Mouse (Mus musculus): ENCODE data around the gene Barhl2. TPM values are rescaled to one million over a fixed set of nuclear protein-coding genes. Genes with fewer than 3 reads are reported as not detected.

Gene Barhl2
- polyA plus RNA-seq, 1 experiment from 2014 or later: 1.4 TPM

DNA sequence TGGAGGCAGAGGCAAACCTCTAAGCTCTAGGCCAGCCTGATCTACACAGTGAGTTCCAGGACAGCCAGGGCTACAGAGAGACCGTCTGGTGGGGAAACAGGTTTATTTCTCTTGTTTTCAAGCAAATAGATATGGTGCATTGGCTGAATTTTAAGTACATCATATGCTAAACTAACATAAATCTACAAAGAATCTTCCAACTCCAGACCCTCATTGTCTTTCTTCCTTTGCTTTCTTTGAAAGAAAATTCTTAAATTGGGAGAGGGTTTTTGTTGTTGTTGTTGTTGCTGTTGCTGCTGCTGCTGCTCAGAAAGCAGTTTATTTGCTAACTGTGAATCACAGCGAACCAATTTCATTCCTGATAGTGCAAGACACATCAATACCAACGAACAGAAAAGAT lies 3.5 kb upstream of the Barhl2 start:
- Histone ChIP-seq H3K9me3 (replicated peaks) (no peaks in the 10 kb centered on the region), H3K4me1 (peaks cover 36% of the 10 kb centered on the region), H3K4me3 (no peak overlapping the region), H3K27me3 (peaks cover 93% of the 10 kb centered on the region), H3K27ac (no peak overlapping the region), H3K9ac (no peak overlapping the region), H3K36me3 (no peaks in the 10 kb centered on the region), H3K4me2 (replicated peaks) (no peak overlapping the region)
- ATAC-seq (ENCODE audit: low FRiP score): no peak
- 7% methylated on average over 3 of the region's 3 CpGs for WGBS

- H3K27me3 ChIP-seq: peaks cover 91% of the 10 kb centered on the region
- peaks cover 30% of the 10 kb centered on the region for H3K4me1 ChIP-seq
- no peaks in the 10 kb centered on the region for H3K36me3 ChIP-seq
- H3K4me2 ChIP-seq (replicated peaks): no peak overlapping the region
- H3K9me3 ChIP-seq (replicated peaks): no peaks in the 10 kb centered on the region
- under 1% methylated on average over 17 of the region's 17 CpGs for WGBS
- no peak for ATAC-seq (ENCODE audit: low FRiP score)
- no peak overlapping the region for H3K4me3 ChIP-seq
- no peak overlapping the region for H3K9ac ChIP-seq
- H3K27ac ChIP-seq: no peak overlapping the region
These were observed 2.6 kb upstream of the Barhl2 start for GRCm38 (mm10) chr5:106460535-106460934.

DNA sequence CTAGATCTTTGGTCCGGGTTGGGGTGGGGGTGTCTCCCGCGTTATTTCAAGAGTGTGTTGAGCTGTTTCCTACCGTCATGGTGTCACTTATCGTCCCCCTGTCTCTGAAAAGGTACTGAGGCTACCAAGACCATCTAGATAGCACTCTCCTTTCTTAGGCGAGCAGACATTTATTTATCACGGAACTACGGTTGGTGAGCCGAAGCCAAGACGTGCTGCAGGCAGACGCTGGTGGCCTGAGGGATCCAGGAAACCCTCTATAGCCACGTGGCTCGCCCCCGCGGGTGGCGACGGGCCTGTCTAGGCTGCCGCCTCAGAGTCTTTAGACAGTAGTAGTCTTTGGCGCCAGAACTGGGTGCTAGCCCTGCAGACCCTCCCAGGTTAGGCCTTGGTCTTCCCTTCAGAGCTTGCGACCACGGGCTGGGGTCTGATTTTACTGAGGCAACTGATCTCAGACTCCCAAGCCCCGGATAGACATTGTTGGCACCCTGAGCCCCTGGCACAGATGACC lies 2.1 kb upstream of the Barhl2 start:
- no peak overlapping the region for H3K27ac ChIP-seq
- no peaks in the 10 kb centered on the region for H3K36me3 ChIP-seq
- H3K27me3 ChIP-seq: peaks cover 91% of the 10 kb centered on the region
- no peak overlapping the region for H3K4me2 ChIP-seq (replicated peaks)
- no peaks in the 10 kb centered on the region for H3K9me3 ChIP-seq (replicated peaks)
- no peak for ATAC-seq (ENCODE audit: low FRiP score)
- no peak overlapping the region for H3K9ac ChIP-seq
- peaks cover 27% of the 10 kb centered on the region for H3K4me1 ChIP-seq
- 1% methylated on average over 22 of the region's 22 CpGs for WGBS
- no peak overlapping the region for H3K4me3 ChIP-seq

- H3K4me3 ChIP-seq: peak overlapping the region; percentile 47
- H3K9me3 ChIP-seq (replicated peaks): no peaks in the 10 kb centered on the region
- WGBS: under 1% methylated on average over 31 of the region's 31 CpGs
- H3K9ac ChIP-seq: no peak overlapping the region
- H3K4me2 ChIP-seq (replicated peaks): peak overlapping the region; percentile 82
- H3K27me3 ChIP-seq: peaks cover 91% of the 10 kb centered on the region
- H3K27ac ChIP-seq: no peak overlapping the region
- peaks cover 27% of the 10 kb centered on the region for H3K4me1 ChIP-seq
- no peaks in the 10 kb centered on the region for H3K36me3 ChIP-seq
- ATAC-seq (ENCODE audit: low FRiP score): no peak
These were observed 1.2 kb upstream of the Barhl2 start for GRCm38 (mm10) chr5:106459120-106459641.

DNA sequence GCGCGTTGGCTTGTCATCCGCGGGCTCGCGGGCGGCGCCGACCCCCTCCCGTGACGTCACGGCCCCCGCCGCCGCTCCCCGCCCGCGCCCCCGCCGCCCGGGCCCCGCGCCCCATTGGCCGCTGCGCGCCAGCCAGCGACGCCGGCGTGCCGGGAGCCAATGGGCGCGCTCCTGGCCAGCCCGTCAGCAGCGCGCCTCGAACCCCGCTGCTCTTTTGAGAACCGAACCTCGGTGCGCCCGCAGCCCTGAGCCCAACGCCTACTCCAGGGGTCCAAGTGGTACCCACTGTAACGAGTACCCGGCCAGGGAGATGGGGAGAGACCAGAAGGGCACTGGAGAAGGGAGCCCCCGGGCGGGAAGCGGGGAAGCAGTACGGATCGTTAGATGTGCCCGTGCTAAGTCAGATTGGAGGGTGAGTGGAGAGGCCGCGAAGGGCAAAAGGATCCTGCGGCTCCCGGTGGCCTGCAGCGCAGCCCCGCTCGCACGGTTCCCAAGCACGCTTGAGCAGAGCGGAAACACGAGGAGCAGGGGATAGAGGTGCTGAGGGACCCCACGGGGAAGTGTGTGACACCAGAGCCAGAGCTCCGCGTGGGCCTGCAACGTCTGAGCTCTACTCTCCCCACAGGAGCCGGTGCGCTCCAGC lies 632 bp upstream of the Barhl2 start:
- peak; percentile 74 for ATAC-seq (ENCODE audit: low FRiP score)
- H3K27ac ChIP-seq: no peak overlapping the region
- WGBS: under 1% methylated on average over 66 of the region's 68 CpGs

GRCm38 (mm10) chr5:106457111-106457925 lies 648 bp downstream of the Barhl2 start:
- H3K36me3 ChIP-seq: no peaks in the 10 kb centered on the region
- ATAC-seq (ENCODE audit: low FRiP score): no peak
- H3K4me3 ChIP-seq: peak overlapping the region; percentile 47
- H3K4me2 ChIP-seq (replicated peaks): peak overlapping the region; percentile 82
- peak overlapping the region; percentile 27; the same call in 1 of the 2 replicates for H3K9ac ChIP-seq
- WGBS: under 1% methylated on average over 63 of the region's 63 CpGs
- H3K4me1 ChIP-seq: peaks cover 33% of the 10 kb centered on the region
- no peak overlapping the region for H3K27ac ChIP-seq
- peaks cover 89% of the 10 kb centered on the region for H3K27me3 ChIP-seq
- H3K9me3 ChIP-seq (replicated peaks): no peaks in the 10 kb centered on the region

More for the DNA sequence above, 632 bp upstream of the Barhl2 start:
- peaks cover 27% of the 10 kb centered on the region for H3K4me1 ChIP-seq
- no peaks in the 10 kb centered on the region for H3K9me3 ChIP-seq (replicated peaks)
- peak overlapping the region; percentile 47 for H3K4me3 ChIP-seq
- peaks cover 91% of the 10 kb centered on the region for H3K27me3 ChIP-seq
- peak overlapping the region; percentile 82 for H3K4me2 ChIP-seq (replicated peaks)
- peak overlapping the region; percentile 43; the same call in 1 of the 2 replicates for H3K9ac ChIP-seq
- no peaks in the 10 kb centered on the region for H3K36me3 ChIP-seq

GRCm38 (mm10) chr5:106455984-106456383 lies 2.0 kb downstream of the Barhl2 start:
- Histone ChIP-seq H3K27ac (no peak overlapping the region), H3K36me3 (no peaks in the 10 kb centered on the region), H3K4me1 (peaks cover 38% of the 10 kb centered on the region), H3K4me2 (replicated peaks) (no peak overlapping the region), H3K4me3 (peak overlapping the region; percentile 8; the same call in 1 of the 2 replicates), H3K9ac (no peak overlapping the region), H3K27me3 (peaks cover 88% of the 10 kb centered on the region), H3K9me3 (replicated peaks) (no peaks in the 10 kb centered on the region)
- WGBS: 2% methylated on average over 7 of the region's 7 CpGs
- no peak for ATAC-seq (ENCODE audit: low FRiP score)

- Histone ChIP-seq H3K4me2 (replicated peaks) (0 out of 2 replicates have a peak overlapping the region, but pooled peaks have one; percentile 4), H3K4me3 (peak overlapping the region; percentile 8; the same call in 1 of the 2 replicates), H3K4me1 (peaks cover 36% of the 10 kb centered on the region), H3K9ac (no peak overlapping the region), H3K27ac (no peak overlapping the region), H3K36me3 (no peaks in the 10 kb centered on the region), H3K9me3 (replicated peaks) (no peaks in the 10 kb centered on the region), H3K27me3 (peaks cover 88% of the 10 kb centered on the region)
- ATAC-seq (ENCODE audit: low FRiP score): no peak
- WGBS: 2% methylated on average over 17 of the region's 17 CpGs
These were observed 2.7 kb downstream of the Barhl2 start for GRCm38 (mm10) chr5:106455106-106455920.

DNA sequence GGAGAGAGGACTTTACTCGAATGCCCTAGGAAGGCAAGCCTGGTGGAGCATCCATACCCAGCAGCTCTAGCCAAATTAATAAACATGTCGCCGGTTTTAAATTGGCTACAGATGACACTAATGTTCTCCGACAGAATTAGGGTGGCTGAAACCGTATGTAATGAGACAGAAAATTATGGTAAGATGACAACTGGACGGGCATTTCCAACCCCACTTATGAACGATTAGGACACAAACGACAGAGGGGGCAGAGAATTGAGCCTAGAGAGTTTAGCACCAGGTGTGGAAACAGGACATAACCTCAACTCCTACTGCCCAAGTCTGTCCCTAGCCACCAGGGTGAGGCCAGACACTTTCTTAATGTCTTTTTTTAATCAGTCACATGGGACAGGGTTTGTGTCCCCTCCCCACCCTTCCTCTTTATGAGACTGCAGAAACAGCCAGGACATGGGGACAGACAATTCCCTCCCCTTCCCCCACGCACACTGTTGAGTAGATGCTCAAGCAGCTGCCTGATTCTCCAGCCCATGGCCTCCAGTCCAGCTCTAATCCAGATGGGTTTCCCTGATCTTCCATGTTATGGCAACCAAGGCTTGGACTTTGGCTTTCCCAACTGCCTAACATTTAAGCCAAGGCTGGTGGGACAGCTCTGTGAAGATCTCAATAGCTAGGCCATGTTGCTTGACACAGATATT lies 3.4 kb downstream of the Barhl2 start:
- under 1% methylated on average over 9 of the region's 9 CpGs for WGBS
- ATAC-seq (ENCODE audit: low FRiP score): no peak
- Histone ChIP-seq H3K4me1 (peaks cover 32% of the 10 kb centered on the region), H3K36me3 (no peaks in the 10 kb centered on the region), H3K27me3 (peaks cover 88% of the 10 kb centered on the region), H3K9me3 (replicated peaks) (no peaks in the 10 kb centered on the region), H3K4me2 (replicated peaks) (no peak overlapping the region), H3K4me3 (peak overlapping the region; percentile 19; the same call in 1 of the 2 replicates), H3K9ac (no peak overlapping the region), H3K27ac (no peak overlapping the region)

DNA sequence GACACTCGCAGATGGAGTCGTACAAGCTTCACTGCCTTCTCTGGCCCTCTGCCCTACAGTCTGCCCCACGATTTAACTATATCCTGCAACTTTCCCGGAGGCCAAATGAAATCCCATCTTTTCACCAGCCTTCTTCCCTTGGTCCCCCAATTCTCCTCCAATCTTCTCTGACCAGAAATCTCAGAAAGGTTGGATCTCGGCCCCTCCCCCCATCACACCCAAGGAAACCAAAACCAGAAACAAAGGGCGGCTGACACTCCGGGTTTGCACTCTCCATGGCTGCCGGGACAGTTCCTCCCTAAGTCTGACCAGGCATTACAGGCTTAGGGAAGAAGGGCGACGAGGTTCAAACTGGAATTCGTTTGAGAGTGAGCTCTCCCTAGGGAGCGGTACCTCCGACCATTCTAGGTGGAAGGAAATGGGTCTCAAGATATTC lies 4.1 kb downstream of the Barhl2 start:
- Histone ChIP-seq H3K9me3 (replicated peaks) (no peaks in the 10 kb centered on the region), H3K27ac (no peak overlapping the region), H3K4me3 (peak overlapping the region; percentile 19), H3K4me2 (replicated peaks) (peak overlapping the region; percentile 22), H3K4me1 (peaks cover 29% of the 10 kb centered on the region), H3K9ac (peak overlapping the region; percentile 18; the same call in 1 of the 2 replicates), H3K27me3 (peaks cover 88% of the 10 kb centered on the region), H3K36me3 (no peaks in the 10 kb centered on the region)
- 1% methylated on average over 13 of the region's 13 CpGs for WGBS
- no peak for ATAC-seq (ENCODE audit: low FRiP score)

DNA sequence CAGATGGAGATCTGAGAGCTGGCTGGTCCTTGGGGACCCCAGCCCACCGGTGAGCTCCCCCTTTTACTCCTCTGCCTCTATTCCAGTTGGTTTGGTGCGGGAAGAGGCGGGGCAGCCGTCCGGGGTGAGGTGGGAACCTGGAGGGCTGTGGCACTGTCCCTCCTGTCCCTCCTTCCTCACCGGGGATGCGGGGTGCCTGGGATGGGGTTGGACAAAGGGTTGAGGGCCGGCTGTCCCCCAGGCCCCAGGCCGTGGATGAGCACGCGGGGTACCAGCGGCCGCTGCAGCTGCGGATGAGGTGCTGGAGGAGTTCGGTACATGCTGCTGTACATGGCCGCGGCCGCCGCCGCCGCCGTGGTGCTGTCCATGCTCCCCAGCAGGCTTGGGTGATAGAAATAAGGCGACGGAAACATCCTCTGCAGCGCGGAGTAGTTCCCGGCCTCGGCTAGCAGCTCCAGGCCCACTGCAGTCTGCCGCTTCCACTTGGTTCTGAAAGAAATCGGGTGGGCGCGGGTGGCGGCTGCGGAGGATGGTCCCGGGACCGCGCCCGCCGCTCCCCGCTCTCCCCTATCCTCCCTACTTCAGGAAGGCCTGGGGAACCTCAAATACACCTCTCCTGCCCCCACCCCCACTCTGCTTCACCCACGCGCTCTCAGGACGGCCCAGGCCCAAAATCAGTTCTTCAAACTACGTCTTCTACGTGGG lies 4.6 kb downstream of the Barhl2 start:
- Histone ChIP-seq H3K4me2 (replicated peaks) (peak overlapping the region; percentile 22), H3K9ac (peak overlapping the region; percentile 18; the same call in 1 of the 2 replicates), H3K4me3 (peak overlapping the region; percentile 19), H3K9me3 (replicated peaks) (no peaks in the 10 kb centered on the region), H3K4me1 (peaks cover 26% of the 10 kb centered on the region), H3K27me3 (peaks cover 89% of the 10 kb centered on the region), H3K27ac (no peak overlapping the region), H3K36me3 (no peaks in the 10 kb centered on the region)
- under 1% methylated on average over 45 of the region's 45 CpGs for WGBS
- peak; percentile 38 for ATAC-seq (ENCODE audit: low FRiP score)
